Mouse (Mus musculus) urinary bladder, adult 18-20 months (tissue): ENCODE results near the gene Noc4l.

Source experiments
- DNase-seq, 2 experiments: peaks; one replicate each; pipeline ENCODE4 v3.0.0; 2022; ENCODE audit warnings: low spot score in 2 of 2, mixed read lengths in 2 of 2

Noc4l gene

GRCm38 (mm10) chr5:110652719-110653648 is at the start of gene Noc4l, which contains the start of gene Ddx51:
Gene Noc4l (minus strand): TSS chr5:110653417.
Gene Ddx51 (plus strand): TSS chr5:110653451.
- peak; percentile 87 to 92 for DNase-seq

DNA sequence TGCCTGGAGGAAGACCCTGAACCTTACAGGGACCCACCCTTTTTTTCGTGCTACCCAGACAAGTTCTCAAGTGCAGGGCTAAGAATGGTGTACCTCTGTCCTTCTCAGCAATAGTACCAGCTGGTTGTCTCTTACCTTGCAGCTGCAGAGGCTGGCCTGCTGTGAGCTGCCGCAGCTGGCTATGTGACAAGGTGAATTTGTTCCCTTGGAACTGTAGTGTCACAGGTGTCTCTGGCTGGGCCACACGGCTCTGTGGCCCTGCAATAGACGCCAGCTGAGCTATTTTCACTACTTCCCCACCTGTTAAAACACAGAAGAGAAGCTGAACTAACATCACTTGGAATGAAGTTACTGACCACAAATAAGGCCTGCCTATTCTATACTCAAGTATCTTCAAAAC is 45.4 kb upstream of the Noc4l start:
- DNase-seq: no peak

DNA sequence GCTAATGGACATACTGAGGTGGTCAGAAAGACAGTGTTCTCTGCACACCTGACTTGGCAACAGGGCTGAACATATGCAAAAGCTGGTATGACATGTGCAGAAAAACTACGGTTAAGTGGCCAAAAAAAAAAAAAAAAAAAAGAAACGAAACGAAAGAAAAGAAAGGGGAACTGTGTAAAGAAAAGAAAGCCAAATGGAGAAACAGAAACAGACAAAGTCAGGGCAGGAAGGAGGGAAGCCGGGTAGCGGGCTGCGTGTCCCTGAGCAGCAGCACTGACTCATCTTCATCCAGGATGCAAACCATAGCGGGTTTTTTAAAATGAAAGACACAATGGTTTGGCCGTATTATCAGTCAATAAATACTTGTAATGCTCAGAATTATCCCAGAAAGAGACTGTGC is 28.8 kb upstream of the Noc4l start:
- no peak for DNase-seq

- no peak for DNase-seq
These were observed 12.4 kb upstream of the Noc4l start for GRCm38 (mm10) chr5:110665486-110666121.

- no peak for DNase-seq
These were observed 11.6 kb upstream of the Noc4l start for GRCm38 (mm10) chr5:110664750-110665269.

GRCm38 (mm10) chr5:110664041-110664440 is 10.8 kb upstream of the Noc4l start:
- no peak for DNase-seq

DNA sequence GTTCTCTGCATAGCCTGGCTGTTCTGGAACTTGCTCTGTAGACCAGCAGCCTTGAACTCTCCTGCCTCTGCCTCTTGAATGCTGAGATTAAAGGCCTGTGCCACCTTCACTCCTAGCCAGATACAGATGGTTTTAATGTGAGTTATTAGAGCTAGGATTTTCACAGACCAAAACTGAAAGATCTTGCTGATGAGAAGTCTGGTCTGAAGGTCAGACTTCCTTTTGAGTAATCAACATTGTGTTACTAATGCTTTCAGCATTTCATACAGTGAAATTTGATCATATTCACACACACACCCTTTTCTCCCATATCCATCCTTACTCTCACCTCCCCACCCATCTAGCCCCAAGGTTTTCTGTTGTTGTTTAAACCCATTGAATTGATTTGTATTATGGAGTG is 6.5 kb upstream of the Noc4l start:
- DNase-seq: no peak

DNA sequence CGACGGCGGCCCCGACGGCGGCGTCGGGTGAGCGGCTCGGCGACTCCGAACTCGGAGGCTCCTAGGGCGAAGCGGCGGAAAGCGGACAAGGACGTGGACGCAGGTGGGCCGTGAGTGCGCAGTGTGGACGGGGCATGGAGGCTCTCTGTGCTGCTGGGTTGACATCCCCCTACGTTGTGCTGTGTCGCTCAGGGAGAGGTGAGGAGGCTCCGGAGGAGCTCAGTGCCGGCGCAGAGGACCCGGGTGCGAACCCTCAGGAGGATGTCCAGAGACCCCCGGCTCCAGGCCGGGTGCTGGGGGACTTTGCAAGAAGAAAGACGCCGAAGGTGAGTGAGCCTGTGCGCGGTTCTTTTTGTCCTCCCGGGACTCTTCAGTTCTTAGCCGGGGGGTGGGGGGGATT is 469 bp upstream of the Noc4l start:
- no peak for DNase-seq

- DNase-seq: no peak
These were observed 6.8 kb downstream of the Noc4l start for GRCm38 (mm10) chr5:110646377-110646776.

DNA sequence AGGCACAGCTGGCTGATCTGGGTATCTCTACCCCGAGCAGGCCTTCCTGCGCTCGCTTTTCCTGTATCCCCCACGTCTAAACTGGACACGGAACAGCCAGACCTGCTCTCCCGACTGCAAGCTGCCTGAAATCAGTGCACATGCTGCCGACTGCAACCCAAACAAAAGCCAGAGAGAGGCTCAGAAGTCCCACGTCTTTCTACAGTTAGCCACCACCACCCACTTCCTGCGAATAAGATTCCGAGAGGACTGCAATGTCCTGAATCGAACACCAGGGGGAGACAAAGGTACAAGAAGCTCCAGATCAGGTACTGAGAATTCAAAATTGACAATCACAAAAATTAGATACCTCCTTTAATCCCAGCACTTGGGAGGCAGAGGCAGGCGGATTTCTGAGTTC is 13.8 kb downstream of the Noc4l start:
- DNase-seq: peak; percentile 30 to 32

- DNase-seq: no peak
These were observed 14.7 kb downstream of the Noc4l start for GRCm38 (mm10) chr5:110638306-110639074.

DNA sequence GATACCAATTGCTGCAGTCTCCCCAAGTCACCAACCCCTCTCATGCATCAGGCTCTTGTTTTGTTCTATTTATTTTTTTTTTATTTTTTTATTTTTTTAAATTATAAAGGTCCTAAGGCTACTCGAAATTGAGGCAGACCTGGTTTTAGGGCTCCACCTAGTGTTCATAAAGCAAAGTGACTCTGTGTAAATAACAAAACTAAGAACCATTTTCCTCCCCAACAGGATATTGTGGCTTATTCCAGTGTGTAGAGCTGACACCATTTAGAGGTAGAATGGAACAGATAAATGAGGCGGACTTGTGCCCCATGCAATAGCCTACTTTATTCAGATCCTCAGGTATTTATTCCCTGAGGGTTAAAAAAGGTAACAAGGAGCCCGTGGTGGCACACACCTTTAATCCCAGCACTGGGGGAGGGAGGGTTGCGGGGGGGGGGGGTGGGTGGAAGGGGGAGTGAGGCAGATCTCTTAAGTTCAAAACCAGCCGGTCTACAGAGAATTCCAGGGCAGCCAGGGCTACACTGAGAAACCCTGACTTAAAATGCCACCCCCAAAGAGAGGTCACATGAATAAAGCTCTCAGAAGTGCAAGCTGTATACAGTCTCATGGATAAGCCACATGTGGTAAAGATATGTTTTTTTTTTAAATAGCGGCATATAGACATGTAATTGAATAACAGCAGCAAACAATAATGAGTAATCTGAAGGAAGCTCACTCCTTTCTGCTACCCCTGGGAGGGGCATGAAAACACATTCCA is 17.1 kb downstream of the Noc4l start:
- no peak for DNase-seq

- no peak for DNase-seq
These were observed 23.6 kb downstream of the Noc4l start for GRCm38 (mm10) chr5:110629525-110630120.

DNA sequence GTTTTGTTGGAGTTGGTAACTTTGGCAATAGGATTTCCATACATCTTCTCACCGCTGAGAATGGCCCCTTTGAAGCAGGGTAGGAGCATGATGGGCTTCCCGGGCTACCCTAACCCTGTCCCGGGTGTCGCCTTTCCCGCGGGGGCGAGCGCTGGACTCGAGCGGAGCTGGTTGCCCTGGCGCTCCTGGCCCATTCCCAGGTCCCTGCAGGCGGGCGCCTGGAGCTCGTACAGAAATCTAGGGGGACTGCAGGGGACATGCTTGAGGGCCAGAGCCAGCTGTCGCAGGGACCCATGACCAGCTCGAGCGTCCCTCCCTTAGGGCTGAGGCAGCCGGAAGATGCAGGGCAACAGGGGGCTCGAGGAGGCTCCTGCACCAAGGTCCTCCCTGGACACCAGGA is 25.1 kb downstream of the Noc4l start:
- DNase-seq: no peak

DNA sequence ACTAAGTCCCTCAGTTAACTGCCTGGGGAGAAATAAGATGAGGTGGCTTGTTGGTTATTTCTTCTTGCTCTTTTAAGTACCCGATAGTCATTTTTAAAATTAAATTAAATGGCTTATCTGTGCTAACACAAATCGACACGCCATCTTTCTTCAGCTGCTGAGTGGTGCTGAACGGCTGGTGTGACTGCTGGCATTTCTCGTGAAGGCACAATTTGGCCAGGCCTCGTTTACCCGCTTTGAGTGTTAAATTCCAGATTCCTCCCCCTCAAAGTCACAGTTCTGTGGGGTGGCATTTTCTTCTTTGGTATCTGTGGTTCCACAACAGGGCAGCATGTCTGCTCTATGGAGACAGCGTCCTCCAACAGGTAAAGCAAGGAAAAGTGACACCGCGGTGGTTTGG is 25.9 kb downstream of the Noc4l start:
- DNase-seq: no peak

GRCm38 (mm10) chr5:110624319-110624718 is 28.9 kb downstream of the Noc4l start:
- no peak for DNase-seq

GRCm38 (mm10) chr5:110619226-110619625 is 34.0 kb downstream of the Noc4l start:
- no peak for DNase-seq

GRCm38 (mm10) chr5:110611435-110612158 is 41.6 kb downstream of the Noc4l start:
- no peak for DNase-seq

- DNase-seq: no peak
These were observed 42.7 kb downstream of the Noc4l start for GRCm38 (mm10) chr5:110610484-110610883.

DNA sequence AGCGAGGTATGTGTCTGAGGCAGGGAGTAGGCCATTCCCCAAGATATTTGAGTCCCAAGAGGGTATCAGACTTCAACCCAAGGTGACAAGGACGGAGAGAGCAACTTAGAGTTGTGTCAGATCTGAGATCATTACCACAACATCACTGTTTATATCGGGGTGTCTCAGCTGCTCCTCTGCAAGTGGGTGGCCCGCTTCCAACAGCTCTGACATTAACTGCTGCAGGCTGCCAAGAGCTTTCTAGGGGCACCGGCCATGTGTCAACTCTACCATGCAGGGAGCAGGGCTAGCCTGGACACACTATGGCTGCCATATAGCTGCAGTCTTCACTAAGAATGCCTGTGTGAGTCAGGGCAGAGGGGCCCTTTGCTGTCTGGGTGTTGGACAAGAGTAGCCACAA is 43.3 kb downstream of the Noc4l start:
- DNase-seq: no peak
